ENCODE assay signal across 17 mouse cellular contexts in genomic region chr4:115904375-115904774, GRCm38 (mm10). TPM values are rescaled to one million over a fixed set of nuclear protein-coding genes. Genes with fewer than 3 reads are reported as not detected.
A peak's percentile ranks its signal among the peaks of the same experiment; 100 is the strongest.
DNase-seq lines count a peak whose midpoint lies in the region; ATAC-seq lines count a peak whose summit lies in the region.
"Had no signal": no experiment of that assay in that cellular context is flagged by ENCODE, and none has a peak within 500 bp of the region (broad histone marks: within the 10 kb centered on the region; RNA-seq: fewer than 3 reads in every experiment).

No protein-coding gene starts in this region.

- peak; percentile 69 for ATAC-seq in kidney, embryonic 14.5 days (ENCODE audit: low FRiP score, low TSS enrichment)
- ATAC-seq in embryonic facial prominence, embryonic 14.5 days (ENCODE audit: low read depth) = peak; percentile 34; the same call in 1 of the 2 replicates

- peaks cover 68% of the 10 kb centered on the region for H3K27me3 ChIP-seq in kidney, embryonic 14.5 days (ENCODE audit: control insufficient read depth, insufficient read depth, low read length)
- H3K27me3 ChIP-seq in embryonic facial prominence, embryonic 14.5 days (replicated peaks; ENCODE audit: control insufficient read depth, insufficient read depth, low read length) = peaks cover 67% of the 10 kb centered on the region

- intact Hi-C loops in heart, postnatal 36 days (cut with DNase I) = loop anchor here (5.0 kb wide), 1 partner anchor 172 kb away; no protein-coding TSS in a partner anchor

- no peak overlapping the region for H3K27ac ChIP-seq in kidney, embryonic 14.5 days (ENCODE audit: low read depth, low read length)
- no peak overlapping the region for H3K27ac ChIP-seq in embryonic facial prominence, embryonic 14.5 days (replicated peaks; ENCODE audit: low read depth, low read length)
- H3K27ac ChIP-seq: heart, embryonic 10.5 days; liver, embryonic 13.5 days had no signal

- no peak for DNase-seq in kidney, postnatal 10 days
- peak; percentile 58 for DNase-seq in embryo, embryonic 10 days (ENCODE audit: low spot score)
- DNase-seq in embryonic facial prominence, embryonic 14.5 days (ENCODE audit: low spot score) = peak; percentile 39
- DNase-seq in neural tube, embryonic 10.5 days (ENCODE audit: extremely low spot score, low spot score) = peak; percentile 21
- no peak for DNase-seq in heart, postnatal 36 days
- DNase-seq in ovary, adult 18-20 months (ENCODE audit: low spot score) = no peak
- no peak for DNase-seq in adrenal gland, postnatal 10 days
- DNase-seq: cerebellum, adult 9-11 months; liver, embryonic 13.5 days; lung, postnatal 10 days; right cerebral cortex, adult 18-20 months had no signal

- WGBS in kidney, embryonic 14.5 days = 6% methylated on average over 12 of the region's 12 CpGs
- WGBS in embryonic facial prominence, embryonic 14.5 days = 14% methylated on average over 12 of the region's 12 CpGs

- no peak overlapping the region for H3K9ac ChIP-seq in kidney, embryonic 14.5 days (ENCODE audit: low read depth, low read length)
- H3K9ac ChIP-seq in embryonic facial prominence, embryonic 14.5 days (ENCODE audit: low read depth, low read length) = no peak overlapping the region
- H3K9ac ChIP-seq: liver, embryonic 13.5 days had no signal

- no peaks in the 10 kb centered on the region for H3K36me3 ChIP-seq in kidney, embryonic 14.5 days (ENCODE audit: control insufficient read depth, insufficient read depth, low read length)
- no peaks in the 10 kb centered on the region for H3K36me3 ChIP-seq in embryonic facial prominence, embryonic 14.5 days (ENCODE audit: control insufficient read depth, insufficient read depth, low read length)
- H3K36me3 ChIP-seq: heart, embryonic 10.5 days; liver, embryonic 13.5 days had no signal

- H3K4me3 ChIP-seq in kidney, embryonic 14.5 days (ENCODE audit: low read length) = no peak overlapping the region
- H3K4me3 ChIP-seq in embryonic facial prominence, embryonic 14.5 days (ENCODE audit: low read depth, low read length) = no peak overlapping the region
- H3K4me3 ChIP-seq: heart, embryonic 10.5 days; liver, embryonic 13.5 days; myocyte had no signal

- H3K4me2 ChIP-seq in kidney, embryonic 14.5 days (replicated peaks; ENCODE audit: low read depth, low read length) = no peak overlapping the region
- H3K4me2 ChIP-seq in embryonic facial prominence, embryonic 14.5 days (ENCODE audit: low read depth, low read length) = no peak overlapping the region
- H3K4me2 ChIP-seq: liver, embryonic 13.5 days had no signal

- H3K9me3 ChIP-seq in kidney, embryonic 14.5 days (ENCODE audit: control insufficient read depth, low read length) = no peaks in the 10 kb centered on the region
- H3K9me3 ChIP-seq in embryonic facial prominence, embryonic 14.5 days (ENCODE audit: control insufficient read depth, low read length) = no peaks in the 10 kb centered on the region
- H3K9me3 ChIP-seq: heart, embryonic 10.5 days; liver, embryonic 13.5 days had no signal

- no peaks in the 10 kb centered on the region for H3K4me1 ChIP-seq in kidney, embryonic 14.5 days (ENCODE audit: control insufficient read depth, insufficient read depth, low read length)
- no peaks in the 10 kb centered on the region for H3K4me1 ChIP-seq in embryonic facial prominence, embryonic 14.5 days (ENCODE audit: control insufficient read depth, insufficient read depth, low read length)
- H3K4me1 ChIP-seq: heart, embryonic 10.5 days; liver, embryonic 13.5 days had no signal

RNA-seq across cellular contexts. Expression of gene 6430628N08Rik, which starts 13.9 kb away (rescaled TPM):
- not detected in 2 replicates for polyA plus RNA-seq in kidney, embryonic 14.5 days (2014; fragmentation: Nextera tagmentation; extraction: Ambion mirVana)
- 0.10 and 0.29 TPM in 2 replicates for polyA plus RNA-seq in embryonic facial prominence, embryonic 14.5 days (2014; fragmentation: Nextera tagmentation; extraction: Ambion mirVana)
- not detected for total RNA-seq in heart, postnatal 36 days (2021)
- not detected for total RNA-seq in adrenal gland, postnatal 10 days (2021)
- total RNA-seq: gastrocnemius, adult 8-10 months; hematopoietic stem cell, adult 5-6 weeks had no signal
- polyA plus RNA-seq: heart, embryonic 10.5 days; liver, embryonic 13.5 days; myocyte had no signal

RNA-seq across cellular contexts. Expression of gene Kncn, which starts 20.2 kb away (rescaled TPM):
- not detected in 2 replicates for polyA plus RNA-seq in kidney, embryonic 14.5 days (2014; fragmentation: Nextera tagmentation; extraction: Ambion mirVana)
- 0.31 TPM in 1 of 2 replicates, not detected in the other for polyA plus RNA-seq in embryonic facial prominence, embryonic 14.5 days (2014; fragmentation: Nextera tagmentation; extraction: Ambion mirVana)
- total RNA-seq in heart, postnatal 36 days (2021) = not detected
- not detected for total RNA-seq in adrenal gland, postnatal 10 days (2021)
- total RNA-seq: gastrocnemius, adult 8-10 months; hematopoietic stem cell, adult 5-6 weeks had no signal
- polyA plus RNA-seq: heart, embryonic 10.5 days; liver, embryonic 13.5 days; myocyte had no signal

RNA-seq across cellular contexts. Expression of gene Dmbx1, which starts 35.4 kb away (rescaled TPM):
- not detected in 2 replicates for polyA plus RNA-seq in kidney, embryonic 14.5 days (2014; fragmentation: Nextera tagmentation; extraction: Ambion mirVana)
- polyA plus RNA-seq in embryonic facial prominence, embryonic 14.5 days (2014; fragmentation: Nextera tagmentation; extraction: Ambion mirVana) = 0.26 and 0.58 TPM in 2 replicates
- total RNA-seq in heart, postnatal 36 days (2021) = not detected
- not detected for total RNA-seq in adrenal gland, postnatal 10 days (2021)
- total RNA-seq: gastrocnemius, adult 8-10 months; hematopoietic stem cell, adult 5-6 weeks; layer of hippocampus, adult 18-20 months had no signal
- polyA plus RNA-seq: heart, embryonic 10.5 days; liver, embryonic 13.5 days had no signal

Comparison
In these comparisons a context has a peak if more than half of its experiments do, and no peak if none do; other contexts are left out.
1. DNase-seq: peak in embryo, embryonic 10 days (single experiment), embryonic facial prominence, embryonic 14.5 days (single experiment) and neural tube, embryonic 10.5 days (single experiment); none in kidney, postnatal 10 days (single experiment), heart, postnatal 36 days (0 of 2), ovary, adult 18-20 months (single experiment) and adrenal gland, postnatal 10 days (single experiment).